Mouse (Mus musculus): Measurements from ENCODE around the gene Adcy2.

The Adcy2 gene

GRCm38 (mm10) chr13:68998918-68999801 lies at the start of gene Adcy2:
TSS of gene Adcy2 (minus strand) at chr13:68999541.
- peak; percentile 62 for DNase-seq (ENCODE audit: low read depth, low spot score)

DNA sequence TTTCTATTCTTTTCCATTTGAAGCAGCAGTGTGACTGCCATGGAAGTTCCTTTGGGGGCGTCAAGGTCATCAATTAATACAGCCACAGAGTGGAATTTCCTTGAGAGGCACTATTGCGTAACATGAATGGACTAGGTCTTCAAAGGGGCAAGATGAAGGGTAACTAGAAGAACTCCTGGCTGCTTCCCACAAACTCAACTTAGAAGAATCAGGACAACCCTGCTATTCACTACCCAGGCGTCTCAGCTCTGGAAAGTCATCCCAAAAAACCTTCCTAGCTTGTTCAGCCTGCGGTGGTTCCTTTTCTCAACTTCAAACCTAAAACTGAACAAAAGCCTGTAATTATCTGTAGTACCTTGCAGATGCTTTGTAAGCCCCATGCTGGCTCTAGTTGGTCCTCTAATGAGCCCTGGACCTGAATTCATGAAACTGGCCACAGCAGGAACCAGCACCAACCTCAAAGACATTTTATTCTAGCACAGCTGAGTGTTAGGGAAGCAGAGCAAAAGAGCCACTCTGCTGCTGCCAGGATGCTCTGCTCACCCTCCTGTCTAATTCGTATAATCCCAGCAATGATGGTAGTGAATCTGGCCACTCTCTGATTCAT lies 37.8 kb upstream of the Adcy2 start:
- DNase-seq (ENCODE audit: low read depth, low spot score) = peak; percentile 25

- DNase-seq (ENCODE audit: low read depth, low spot score) = peak; percentile 18
Observed at GRCm38 (mm10) chr13:69034621-69035020, 35.3 kb upstream of the Adcy2 start.

- no peak for DNase-seq (ENCODE audit: low read depth, low spot score)
Observed at GRCm38 (mm10) chr13:69033532-69033931, 34.2 kb upstream of the Adcy2 start.

- DNase-seq (ENCODE audit: low read depth, low spot score) = no peak
Observed at GRCm38 (mm10) chr13:69029078-69029757, 29.9 kb upstream of the Adcy2 start.

- DNase-seq (ENCODE audit: low read depth, low spot score) = no peak
Observed at GRCm38 (mm10) chr13:69024964-69025363, 25.6 kb upstream of the Adcy2 start.

- DNase-seq (ENCODE audit: low read depth, low spot score) = no peak
Observed at GRCm38 (mm10) chr13:69023239-69023638, 23.9 kb upstream of the Adcy2 start.

DNA sequence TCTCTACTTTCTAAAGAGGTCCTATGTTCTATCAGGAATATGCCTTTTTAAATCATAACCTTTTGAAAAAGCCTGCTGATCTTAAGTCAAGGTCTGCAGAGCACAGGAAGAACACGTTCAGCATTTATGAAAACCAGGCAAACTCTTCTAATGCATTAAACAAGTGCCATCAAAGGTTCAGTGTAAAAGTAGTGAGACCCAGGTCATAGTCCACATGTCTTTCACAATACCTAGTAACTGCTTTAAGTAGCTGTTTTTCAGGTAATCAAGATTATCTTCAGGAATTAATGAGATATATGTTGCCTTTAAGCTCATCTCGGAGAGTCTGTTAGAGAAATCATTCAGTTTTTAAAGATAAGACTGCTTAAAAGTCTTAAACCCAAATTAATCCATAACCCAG lies 21.2 kb upstream of the Adcy2 start:
- DNase-seq (ENCODE audit: low read depth, low spot score) = no peak

GRCm38 (mm10) chr13:69006915-69007314 lies 7.6 kb upstream of the Adcy2 start:
- DNase-seq (ENCODE audit: low read depth, low spot score) = peak; percentile 54

- peak; percentile 88 for DNase-seq (ENCODE audit: low read depth, low spot score)
Observed at GRCm38 (mm10) chr13:69006091-69006490, 6.8 kb upstream of the Adcy2 start.

GRCm38 (mm10) chr13:69004406-69004805 lies 5.1 kb upstream of the Adcy2 start:
- DNase-seq (ENCODE audit: low read depth, low spot score) = no peak

DNA sequence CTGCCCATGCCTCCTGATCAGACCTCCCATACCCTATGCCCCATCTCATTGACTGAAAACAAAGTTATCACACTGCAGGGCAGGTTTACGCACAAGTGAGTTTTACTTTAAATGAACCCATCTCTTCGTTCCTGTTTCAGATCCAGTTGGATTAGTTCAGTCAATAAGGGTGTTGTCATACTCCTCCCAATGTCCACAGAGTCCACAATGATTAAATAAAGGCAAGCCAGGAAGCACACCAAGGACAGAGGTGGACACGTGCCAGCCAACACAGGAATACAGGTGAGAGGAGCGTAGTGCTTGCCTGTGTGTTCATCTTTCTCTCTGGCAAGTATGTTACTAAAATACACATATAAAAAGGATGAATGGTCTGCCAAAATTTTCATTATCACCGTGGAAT lies 3.3 kb upstream of the Adcy2 start:
- no peak for DNase-seq (ENCODE audit: low read depth, low spot score)

GRCm38 (mm10) chr13:69002173-69002572 lies 2.8 kb upstream of the Adcy2 start:
- peak; percentile 90 for DNase-seq (ENCODE audit: low read depth, low spot score)

GRCm38 (mm10) chr13:68999826-69000225 lies 485 bp upstream of the Adcy2 start:
- DNase-seq (ENCODE audit: low read depth, low spot score) = no peak

- DNase-seq (ENCODE audit: low read depth, low spot score) = peak; percentile 56
Observed at GRCm38 (mm10) chr13:68998558-68998917, 803 bp downstream of the Adcy2 start.

DNA sequence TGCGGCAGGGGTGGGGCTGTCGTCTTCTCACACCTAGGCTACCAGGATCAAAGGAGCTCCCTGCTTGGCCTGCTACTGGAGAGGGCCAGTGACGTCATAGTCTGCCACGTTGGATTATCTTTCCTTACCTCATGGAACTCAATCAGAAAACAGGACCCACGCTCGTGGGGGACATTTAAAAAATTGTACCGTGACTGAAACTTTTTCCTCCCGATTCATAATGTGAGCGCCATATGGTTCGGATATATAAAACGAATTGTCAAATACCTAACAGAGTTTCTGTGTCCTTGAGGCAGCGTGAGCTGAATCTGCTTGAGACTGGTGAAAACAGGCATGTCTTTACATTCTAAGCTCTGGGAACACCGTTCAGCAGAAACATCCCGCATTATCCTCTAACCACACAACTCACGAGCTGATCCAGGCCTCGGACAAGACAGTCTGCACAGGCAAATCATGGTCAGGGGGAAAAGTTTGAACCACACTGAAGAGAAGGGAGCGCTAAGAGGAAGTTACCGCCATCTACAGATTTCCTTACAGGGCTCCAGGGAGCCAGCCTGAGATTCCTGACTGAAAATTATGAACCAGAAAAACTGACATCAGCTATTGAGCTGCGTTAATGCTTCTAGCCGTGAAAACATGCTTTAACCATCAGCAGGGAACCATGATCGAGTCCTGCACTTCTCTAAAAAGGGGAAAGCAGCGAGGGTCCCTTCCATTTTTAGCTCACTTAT lies 1.4 kb downstream of the Adcy2 start:
- peak; percentile 58 for DNase-seq (ENCODE audit: low read depth, low spot score)

DNA sequence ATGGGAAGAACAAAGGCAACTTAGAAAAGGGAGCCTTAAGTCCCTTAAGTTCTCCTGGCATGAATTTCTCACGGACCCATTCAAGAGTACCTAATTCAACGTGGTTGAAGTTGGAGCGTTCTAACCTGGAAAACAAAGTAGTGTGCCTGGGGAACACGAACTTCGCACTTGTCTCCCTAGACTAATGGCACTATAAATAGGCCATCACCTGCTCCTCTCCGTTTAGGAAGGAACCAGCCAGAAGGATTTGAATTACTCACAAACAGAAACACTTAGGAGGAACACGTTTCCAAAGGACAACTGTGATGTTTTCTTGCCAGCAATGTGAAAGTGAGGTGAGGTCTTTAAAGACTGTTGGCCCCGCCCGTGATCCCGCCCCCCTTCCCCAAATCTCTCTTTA lies 2.0 kb downstream of the Adcy2 start:
- DNase-seq (ENCODE audit: low read depth, low spot score) = peak; percentile 34

- no peak for DNase-seq (ENCODE audit: low read depth, low spot score)
Observed at GRCm38 (mm10) chr13:68996661-68997060, 2.7 kb downstream of the Adcy2 start.

DNA sequence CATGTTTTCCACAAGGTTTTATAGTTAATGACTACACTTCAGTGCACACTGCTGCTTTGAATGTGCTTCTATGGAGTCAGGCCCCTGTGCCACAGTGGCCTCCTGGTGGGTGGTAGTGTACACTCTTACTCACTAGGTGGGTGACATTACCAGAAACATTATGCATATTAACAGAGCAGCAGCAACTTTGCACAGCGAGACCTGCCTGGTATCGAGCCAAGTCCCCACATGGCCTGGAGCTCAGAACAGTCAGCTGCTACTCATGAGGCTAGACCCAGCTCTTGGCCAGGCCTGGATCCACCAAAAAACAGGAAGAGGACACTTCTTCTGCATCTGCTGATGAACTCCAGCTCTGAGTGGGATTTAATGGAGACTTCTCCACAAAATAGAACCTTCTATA lies 13.6 kb downstream of the Adcy2 start:
- no peak for DNase-seq (ENCODE audit: low read depth, low spot score)

GRCm38 (mm10) chr13:68984000-68984399 lies 15.3 kb downstream of the Adcy2 start:
- DNase-seq (ENCODE audit: low read depth, low spot score) = no peak

- DNase-seq (ENCODE audit: low read depth, low spot score) = peak; percentile 56
Observed at GRCm38 (mm10) chr13:68981048-68981447, 18.3 kb downstream of the Adcy2 start.

DNA sequence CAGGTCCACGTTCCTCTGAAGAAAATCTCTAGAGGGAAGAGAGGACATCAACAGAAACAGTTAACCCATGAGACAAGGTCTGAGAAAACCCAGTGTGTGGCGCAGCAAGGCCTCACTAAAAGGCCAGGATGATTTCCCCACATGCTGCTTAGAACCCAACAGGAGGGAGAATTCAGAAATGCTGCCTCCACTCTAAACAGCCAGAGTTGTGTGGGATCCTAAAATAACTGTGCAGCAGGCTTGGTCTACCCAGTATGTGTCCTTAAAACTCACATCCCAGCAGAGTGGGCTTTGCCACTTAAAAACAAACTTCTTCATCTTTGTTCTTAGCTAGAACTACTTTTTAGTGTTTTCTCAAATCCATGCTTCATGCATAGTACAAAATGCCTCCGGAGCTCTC lies 26.2 kb downstream of the Adcy2 start:
- DNase-seq (ENCODE audit: low read depth, low spot score) = peak; percentile 84

Measured in brain, adult 2 months (tissue).